Mouse (Mus musculus) lung, adult 2 months (tissue): Measurements from ENCODE around the gene Timm17b. TPM values are rescaled to one million over a fixed set of nuclear protein-coding genes. Genes with fewer than 3 reads are reported as not detected.

Source experiments
- DNase-seq: peaks from one replicate; pipeline ENCODE4 v3.0.0; 2022
- H3K4me1 ChIP-seq: fragments of 200-500 bp; 2 replicates; pipeline ENCODE4 v1.6.1; 2011; ENCODE audit warnings: low read length; ENCODE audit not compliant: control insufficient read depth, insufficient read depth
- H3K4me3 ChIP-seq: fragments of 200-500 bp; replicated peaks from 2 replicates; pipeline ENCODE3; 2011; ENCODE audit warnings: low read depth, mild to moderate bottlenecking, control low read depth, low read length; ENCODE audit errors: extremely low read depth
- CTCF ChIP-seq: fragments of 200-500 bp; IDR thresholded peaks from 2 replicates; pipeline ENCODE4 v1.5.1; 2011; ENCODE audit warnings: mild to moderate bottlenecking, low read length, control low read depth; ENCODE audit not compliant: insufficient read depth
- POLR2A ChIP-seq: fragments of 200-500 bp; IDR thresholded peaks from 2 replicates; pipeline ENCODE4 v1.6.1; 2011; ENCODE audit warnings: low read depth, mild to moderate bottlenecking, control low read depth, low read length, borderline replicate concordance; ENCODE audit errors: extremely low read depth
- WGBS: fragments of 180-500 bp; shearing (Covaris S2); methylation state at CpG from one replicate; pipeline ENCODE4 v1.1.7; 2018; 5-methylcytosine and 5-hydroxymethylcytosine counted together
- polyA plus RNA-seq: library from polyadenylated mRNA; depleted of rRNA; stranded (reverse); fragments of >200 nt; gene quantifications from 2 replicates; pipeline ENCODE4 v1.2.3, GENCODE M21; 2012; rRNA removed

Gene Timm17b
- polyA plus RNA-seq, 1 experiment = 34.7 TPM

- no peaks in the 10 kb centered on the region for H3K4me1 ChIP-seq
- no peak overlapping the region for H3K4me3 ChIP-seq
- 88% methylated on average over 7 of the region's 7 CpGs for WGBS
- DNase-seq = no peak
- TF ChIP-seq POLR2A = no peak
- no peak for TF ChIP-seq CTCF
Observed at GRCm38 (mm10) chrX:7950091-7950490, 50.9 kb downstream of the Timm17b start.

Other genes starting within 250 kb of the Timm17b start
- 21.7 and 25.0 TPM in 2 replicates for gene Prickle3, start 242.1 kb upstream of the Timm17b start, polyA plus RNA-seq
- gene Plp2, start 228.0 kb upstream of the Timm17b start, polyA plus RNA-seq = 208 and 264 TPM in 2 replicates
- 12.3 and 17.2 TPM in 2 replicates for gene Magix, start 218.1 kb upstream of the Timm17b start, polyA plus RNA-seq
- gene Gpkow, start 202.2 kb upstream of the Timm17b start, polyA plus RNA-seq = 8.4 and 9.4 TPM in 2 replicates
- 83.4 and 128 TPM in 2 replicates for gene Wdr45, start 185.0 kb upstream of the Timm17b start, polyA plus RNA-seq
- gene Gm45208, start 177.1 kb upstream of the Timm17b start, polyA plus RNA-seq = 1.7 and 2.7 TPM in 2 replicates
- gene Praf2, start 170.9 kb upstream of the Timm17b start, polyA plus RNA-seq = 41.0 and 46.2 TPM in 2 replicates
- 33.9 and 34.5 TPM in 2 replicates for gene Ccdc120, start 148.5 kb upstream of the Timm17b start, polyA plus RNA-seq
- 28.8 and 31.8 TPM in 2 replicates for gene Tfe3, start 136.8 kb upstream of the Timm17b start, polyA plus RNA-seq
- gene Gripap1, start 109.6 kb upstream of the Timm17b start, polyA plus RNA-seq = 19.0 and 32.4 TPM in 2 replicates
- 0.84 and 1.0 TPM in 2 replicates for gene Kcnd1, start 77.1 kb upstream of the Timm17b start, polyA plus RNA-seq
- 31.0 and 43.3 TPM in 2 replicates for gene Otud5, start 58.0 kb upstream of the Timm17b start, polyA plus RNA-seq
- gene Pim2, start 21.1 kb upstream of the Timm17b start, polyA plus RNA-seq = 12.2 and 13.6 TPM in 2 replicates
- gene Slc35a2, start 15.3 kb upstream of the Timm17b start, polyA plus RNA-seq = 73.7 and 74.0 TPM in 2 replicates
- 44.4 and 53.6 TPM in 2 replicates for gene Pqbp1, start 88 bp upstream of the Timm17b start, polyA plus RNA-seq
- not detected in 2 replicates for gene Gm10491, start 8.5 kb downstream of the Timm17b start, polyA plus RNA-seq
- not detected in 2 replicates for gene Gm10490, start 10.2 kb downstream of the Timm17b start, polyA plus RNA-seq
- 0.41 and 0.53 TPM in 2 replicates for gene Pcsk1n, start 20.5 kb downstream of the Timm17b start, polyA plus RNA-seq
- not detected in 2 replicates for gene Eras, start 29.2 kb downstream of the Timm17b start, polyA plus RNA-seq
- 16.0 and 22.8 TPM in 2 replicates for gene Hdac6, start 48.5 kb downstream of the Timm17b start, polyA plus RNA-seq
- 0.76 and 1.8 TPM in 2 replicates for gene Gata1, start 78.7 kb downstream of the Timm17b start, polyA plus RNA-seq
- 0.19 TPM in 1 of 2 replicates, not detected in the other for gene Glod5, start 119.1 kb downstream of the Timm17b start, polyA plus RNA-seq
- 9.0 and 10.6 TPM in 2 replicates for gene Suv39h1, start 175.4 kb downstream of the Timm17b start, polyA plus RNA-seq
- gene Was, start 191.1 kb downstream of the Timm17b start, polyA plus RNA-seq = 9.4 and 9.7 TPM in 2 replicates
- gene Wdr13, start 233.5 kb downstream of the Timm17b start, polyA plus RNA-seq = 137 and 139 TPM in 2 replicates
- gene Rbm3, start 246.5 kb downstream of the Timm17b start, polyA plus RNA-seq = 60.2 and 92.3 TPM in 2 replicates